ENCODE assay signal across 8 mouse cellular contexts in the genomic region with DNA sequence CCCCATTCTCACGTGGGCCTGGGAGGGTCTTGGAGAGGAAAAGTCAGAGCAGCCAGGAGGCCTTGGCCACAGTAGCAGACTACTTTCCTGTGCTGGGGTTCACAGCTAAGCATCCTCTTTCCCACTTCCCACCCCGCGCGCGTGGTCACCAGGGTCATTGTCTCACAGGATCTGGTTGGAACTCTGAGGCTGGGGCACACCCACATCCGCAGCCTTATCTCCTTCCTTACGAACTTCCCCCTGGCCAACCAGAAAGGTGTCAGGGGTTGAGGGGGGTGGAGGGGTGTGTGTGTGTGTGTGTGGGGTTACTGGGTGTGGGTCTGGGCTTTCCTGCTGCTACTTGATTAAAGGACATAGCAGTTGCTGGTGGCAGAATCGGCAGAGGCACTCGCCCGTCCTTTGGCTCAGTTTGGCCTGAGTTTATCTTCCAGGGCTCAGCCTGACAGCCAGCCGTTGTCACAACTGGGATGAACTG. TPM values are rescaled to one million over a fixed set of nuclear protein-coding genes. Genes with fewer than 3 reads are reported as not detected.
DNase-seq lines count a peak whose midpoint lies in the region; ATAC-seq and TF ChIP-seq lines count a peak whose summit lies in the region.

No protein-coding gene starts in this region.

- no peaks in the 10 kb centered on the region for H3K9me3 ChIP-seq in lung, postnatal 0 days (ENCODE audit: low read length)
- no peaks in the 10 kb centered on the region for H3K9me3 ChIP-seq in midbrain, embryonic 16.5 days (replicated peaks; ENCODE audit: control insufficient read depth, low read length, poor library complexity, severe bottlenecking)

- no peak overlapping the region for H3K4me2 ChIP-seq in lung, postnatal 0 days (replicated peaks; ENCODE audit: low read depth, low read length)
- no peak overlapping the region for H3K4me2 ChIP-seq in midbrain, embryonic 16.5 days (ENCODE audit: low read length)

- intact Hi-C loops in left cerebral cortex, postnatal 25 days (cut with DNase I): no loop called here

- ATAC-seq in common myeloid progenitor, adult 5-6 weeks (replicated peaks; ENCODE audit: low read depth, poor library complexity, severe bottlenecking): peak; percentile 87
- ATAC-seq in lung, postnatal 0 days: peak; percentile 89
- no peak for ATAC-seq in midbrain, embryonic 16.5 days
- ATAC-seq in CD4-positive, CD25-positive, alpha-beta regulatory T cell, adult 4 months: no peak

- H3K36me3 ChIP-seq in kidney, adult 2 months (ENCODE audit: control insufficient read depth, insufficient read depth, low read length): no peaks in the 10 kb centered on the region
- no peaks in the 10 kb centered on the region for H3K36me3 ChIP-seq in lung, postnatal 0 days (ENCODE audit: insufficient read depth, low read length)
- no peaks in the 10 kb centered on the region for H3K36me3 ChIP-seq in midbrain, embryonic 16.5 days (ENCODE audit: control insufficient read depth, insufficient read depth, low read length)

- TF ChIP-seq POLR2A in kidney, adult 2 months (IDR thresholded peaks at IDR 0.05; ENCODE audit: low read depth, low read length): no peak

- peak; percentile 90 for TF ChIP-seq EP300 in lung, postnatal 0 days (IDR thresholded peaks at IDR 0.05)

- TF ChIP-seq CTCF in kidney, adult 2 months (conservative IDR thresholded peaks at IDR 0.05; ENCODE audit: insufficient read depth, insufficient read length, low read depth, low read length): no peak
- no peak for TF ChIP-seq CTCF in lung, postnatal 0 days (IDR thresholded peaks at IDR 0.05)

- no peak overlapping the region for H3K9ac ChIP-seq in lung, postnatal 0 days (replicated peaks; ENCODE audit: low read depth)
- H3K9ac ChIP-seq in midbrain, embryonic 16.5 days (ENCODE audit: low read depth, low read length): no peak overlapping the region

- H3K4me3 ChIP-seq in kidney, adult 2 months (ENCODE audit: insufficient read depth, low read depth, low read length): no peak overlapping the region
- no peak overlapping the region for H3K4me3 ChIP-seq in lung, postnatal 0 days (ENCODE audit: low read depth, low read length)
- H3K4me3 ChIP-seq in midbrain, embryonic 16.5 days (ENCODE audit: low read depth, low read length): no peak overlapping the region

- WGBS in kidney, adult 2 months: 55% methylated on average over 11 of the region's 11 CpGs
- 32% methylated on average over 11 of the region's 11 CpGs for WGBS in lung, postnatal 0 days
- WGBS in midbrain, embryonic 16.5 days: 82% methylated on average over 11 of the region's 11 CpGs

- peak; percentile 63 for DNase-seq in CD4-positive helper T cell, adult 2 months (ENCODE audit: low read depth, low spot score)
- peak; percentile 88 for DNase-seq in kidney, adult 2 months
- DNase-seq in lung, postnatal 0 days (ENCODE audit: low spot score): peak; percentile 68
- DNase-seq in layer of hippocampus, adult 11-12 months (ENCODE audit: low spot score): no peak
- DNase-seq in left cerebral cortex, postnatal 25 days (ENCODE audit: low spot score in 2 of 2): no peak

- no peaks in the 10 kb centered on the region for H3K27me3 ChIP-seq in kidney, adult 2 months (replicated peaks; ENCODE audit: control insufficient read depth, insufficient read depth, low read length)
- no peaks in the 10 kb centered on the region for H3K27me3 ChIP-seq in lung, postnatal 0 days (replicated peaks; ENCODE audit: insufficient read depth, low read length)
- H3K27me3 ChIP-seq in midbrain, embryonic 16.5 days (ENCODE audit: control insufficient read depth, insufficient read depth, low read depth, low read length): no peaks in the 10 kb centered on the region

- no peaks in the 10 kb centered on the region for H3K4me1 ChIP-seq in kidney, adult 2 months (ENCODE audit: control insufficient read depth, insufficient read depth, low read length)
- H3K4me1 ChIP-seq in lung, postnatal 0 days (ENCODE audit: insufficient read depth, low read depth, low read length): 0 out of 2 replicates have a peak, but pooled peaks cover 3% of the 10 kb centered on the region
- H3K4me1 ChIP-seq in midbrain, embryonic 16.5 days (ENCODE audit: control insufficient read depth, insufficient read depth, low read length): no peaks in the 10 kb centered on the region; the same call in 1 of the 2 replicates

- peak overlapping the region; percentile 34 for H3K27ac ChIP-seq in kidney, adult 2 months (ENCODE audit: insufficient read depth, low read depth, low read length)
- no peak overlapping the region for H3K27ac ChIP-seq in lung, postnatal 0 days (ENCODE audit: low read length)
- H3K27ac ChIP-seq in midbrain, embryonic 16.5 days (ENCODE audit: low read length): no peak overlapping the region

RNA-seq across cellular contexts. Expression of a gene that starts 13.0 kb away (rescaled TPM):
- 9.0 and 28.2 TPM in 2 replicates for total RNA-seq in common myeloid progenitor, adult 5-6 weeks (2017)
- polyA plus RNA-seq in kidney, adult 2 months (2012; rRNA removed): 5.5 and 6.7 TPM in 2 replicates
- polyA plus RNA-seq in lung, postnatal 0 days (2015; fragmentation: Nextera tagmentation; extraction: Ambion mirVana): 15.0 and 17.0 TPM in 2 replicates
- 17.7 and 17.9 TPM in 2 replicates for polyA plus RNA-seq in midbrain, embryonic 16.5 days (2015; fragmentation: Nextera tagmentation; extraction: Ambion mirVana)
- under 1 TPM in 1 of 2 experiments, not detected in 1; 0.25 TPM for polyA plus RNA-seq in CD4-positive, CD25-positive, alpha-beta regulatory T cell, adult 4 months (2017; shearing (Covaris generic))
- 10 to 100 TPM; 31.7 to 41.5 TPM for total RNA-seq in left cerebral cortex, postnatal 25 days (2021)

Comparison
In these comparisons a context has a peak if more than half of its experiments do, and no peak if none do; other contexts are left out.
1. DNase-seq: peak in CD4-positive helper T cell, adult 2 months (single experiment), kidney, adult 2 months (single experiment) and lung, postnatal 0 days (single experiment); none in layer of hippocampus, adult 11-12 months (single experiment) and left cerebral cortex, postnatal 25 days (0 of 2).
2. ATAC-seq: peak in common myeloid progenitor, adult 5-6 weeks (single experiment) and lung, postnatal 0 days (single experiment); none in midbrain, embryonic 16.5 days (single experiment) and CD4-positive, CD25-positive, alpha-beta regulatory T cell, adult 4 months (single experiment).